Mouse (Mus musculus): Measurements from ENCODE around the gene Atg10. TPM values are rescaled to one million over a fixed set of nuclear protein-coding genes. Genes with fewer than 3 reads are reported as not detected.
A peak's percentile ranks its signal among the peaks of the same experiment; 100 is the strongest.
"Not testable (repeated sequence)": the region's sequence is repeated elsewhere in the genome, so short reads cannot be mapped to it uniquely, and the experiment has no call there.

The Atg10 gene
- 10 to 100 TPM; 20.0 to 21.7 TPM for polyA plus RNA-seq (2017; shearing (Covaris generic))

DNA sequence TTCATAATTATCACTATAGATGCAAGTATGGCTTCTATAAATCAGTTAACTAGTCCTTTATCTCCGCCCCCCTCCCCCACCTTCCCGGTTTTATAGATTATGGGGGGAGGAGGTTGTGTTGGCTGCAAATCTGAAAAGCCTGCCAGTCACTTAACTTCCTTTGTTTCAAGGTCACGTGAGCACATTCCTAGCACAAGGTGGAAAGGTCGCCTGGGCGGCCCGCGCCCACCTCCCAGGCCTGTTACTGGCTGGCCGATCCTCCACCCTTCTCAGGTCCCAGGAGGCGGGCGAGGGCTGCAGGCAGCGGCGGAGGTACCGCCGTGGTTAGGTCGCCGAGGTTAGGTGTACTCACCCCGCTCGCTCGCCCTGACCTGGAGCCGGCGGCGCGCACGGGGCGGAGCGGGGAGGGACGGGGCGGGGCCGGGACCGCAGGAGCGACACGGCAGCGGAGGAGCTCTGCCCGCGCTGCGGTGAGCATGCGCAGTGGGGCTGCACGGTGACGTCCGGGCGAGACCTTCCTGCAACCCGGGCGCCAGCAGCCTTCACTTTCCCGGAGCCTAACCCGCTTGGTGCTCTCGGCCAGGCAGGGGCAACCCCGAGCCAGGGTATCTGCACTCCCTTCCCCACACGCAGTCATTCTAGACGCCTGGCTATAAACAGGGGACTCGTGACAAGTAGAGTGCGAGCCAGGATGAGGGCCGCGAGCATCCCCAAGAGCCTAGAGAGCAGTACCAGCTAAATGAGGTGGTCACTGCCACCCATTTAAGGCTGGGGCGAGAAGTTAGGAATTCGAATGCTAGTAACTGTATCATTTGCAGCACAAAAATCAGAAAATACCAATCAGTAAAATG lies at the start of gene Atg10:
TSS of gene Atg10 (minus strand) at position 382 of the 851 bp plus-strand sequence.
- peak; percentile 83 for ATAC-seq

DNA sequence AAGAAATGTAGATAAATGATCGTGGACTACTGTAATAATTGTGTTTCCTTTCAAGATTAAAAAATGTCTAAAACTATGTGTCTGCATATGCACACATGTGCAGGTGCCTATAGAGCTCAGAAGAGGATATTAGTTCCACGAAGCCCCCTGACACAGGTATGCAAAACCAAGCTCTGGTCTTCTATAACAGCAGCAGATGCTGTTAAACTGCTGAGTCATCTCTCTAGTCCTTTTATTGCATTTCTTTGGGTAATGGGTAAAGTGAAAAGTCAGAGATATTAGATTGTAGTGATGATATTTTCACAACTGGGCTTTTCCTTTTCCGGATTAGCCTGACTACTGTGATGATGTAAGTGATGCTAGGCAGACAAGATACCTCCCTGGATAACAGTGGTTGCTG lies 28.6 kb upstream of the Atg10 start:
- no peak for ATAC-seq

DNA sequence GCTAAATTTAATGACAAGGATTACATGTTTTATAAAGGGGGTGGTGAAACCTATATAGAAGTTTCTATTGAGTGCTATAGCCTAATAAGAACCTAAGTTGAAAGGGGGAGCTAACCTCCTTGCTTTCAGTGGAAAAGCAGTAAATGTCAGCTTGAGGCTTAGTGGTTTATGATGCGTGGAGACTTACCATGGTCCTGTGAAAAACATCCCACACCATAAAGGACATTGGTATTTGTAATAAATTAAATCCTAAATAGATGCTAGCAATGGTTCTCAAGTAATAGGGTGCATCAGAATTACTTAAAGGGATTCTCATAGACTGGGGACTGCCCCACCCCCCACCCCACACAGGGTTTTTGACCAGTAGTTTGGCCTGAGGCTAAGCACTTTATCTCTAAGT lies 27.9 kb upstream of the Atg10 start:
- ATAC-seq, result no peak

DNA sequence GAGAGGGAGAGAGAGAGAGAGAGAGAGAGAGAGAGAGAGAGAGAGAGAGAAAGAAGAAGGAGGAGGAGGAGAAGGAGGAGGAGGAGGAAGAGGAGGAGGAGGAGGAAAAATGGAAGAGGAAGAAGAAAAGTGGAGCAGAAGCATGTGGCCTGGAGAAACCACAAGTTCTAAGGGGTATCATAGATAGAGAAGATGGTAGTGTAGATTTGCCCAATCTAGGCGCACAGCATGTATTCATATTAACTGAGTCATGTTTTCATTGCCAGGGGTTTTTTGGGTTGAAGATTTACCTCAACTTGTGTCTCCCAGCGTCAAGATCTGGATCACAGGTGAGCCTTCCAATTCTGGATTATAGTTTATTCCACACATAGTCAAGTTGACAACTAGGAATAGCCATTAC lies 26.3 kb upstream of the Atg10 start:
- not testable (repeated sequence) for ATAC-seq

DNA sequence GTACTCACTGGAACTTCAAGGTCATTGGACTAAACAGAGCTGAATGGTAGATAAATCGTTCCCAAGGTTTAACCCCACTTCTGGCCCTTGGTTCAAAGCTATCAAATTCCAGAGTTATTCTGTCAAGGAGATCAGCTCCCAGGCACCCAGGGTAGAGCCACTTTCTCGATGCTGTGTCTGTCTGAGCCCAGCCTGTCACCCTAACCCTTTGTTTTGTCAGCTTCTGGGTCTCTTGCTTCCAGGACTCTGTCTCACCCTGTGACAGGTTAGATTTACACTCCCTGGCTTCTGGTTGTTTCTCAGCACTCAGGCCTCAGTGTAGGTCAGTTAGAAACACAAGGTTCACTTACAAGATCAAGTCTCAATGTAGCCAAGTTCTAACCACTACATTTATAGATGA lies 22.7 kb upstream of the Atg10 start:
- no peak for ATAC-seq

DNA sequence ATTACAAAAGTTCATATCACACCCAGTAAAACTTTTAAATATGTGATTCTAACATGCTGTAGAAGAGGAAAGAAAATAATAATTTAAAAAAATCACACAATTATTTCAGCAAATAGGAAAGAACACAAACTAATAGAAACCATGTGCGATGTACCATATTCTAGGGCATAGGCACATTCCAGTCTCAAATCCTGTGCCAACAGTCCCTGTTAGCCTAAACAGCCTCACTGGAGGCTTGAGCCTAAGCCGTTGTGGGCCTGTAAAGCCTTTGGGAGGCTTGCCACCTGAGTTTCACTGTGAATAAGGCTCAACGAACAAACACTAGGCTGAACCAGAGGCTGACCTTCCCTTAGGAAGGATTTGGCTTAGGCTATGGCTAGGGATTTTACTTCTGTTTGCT lies 14.2 kb upstream of the Atg10 start:
- ATAC-seq, result no peak

DNA sequence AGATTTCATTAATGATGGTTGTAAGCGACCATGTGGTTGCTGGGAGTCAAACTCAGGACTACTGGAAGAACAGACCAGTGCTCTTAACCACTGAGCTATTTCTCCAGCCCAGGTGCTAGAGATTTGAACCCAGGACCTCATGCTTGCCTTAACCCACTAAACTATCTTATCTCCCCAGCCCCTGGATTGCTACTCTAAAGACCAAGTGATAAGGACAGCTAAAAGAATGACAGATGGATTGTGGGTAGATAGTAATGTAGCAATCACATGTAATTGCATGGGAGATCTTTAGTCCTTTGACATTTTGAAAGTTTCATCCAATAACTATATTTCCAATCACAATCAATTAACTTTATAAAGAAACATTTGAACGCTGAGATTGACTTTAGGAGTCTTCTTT lies 13.1 kb upstream of the Atg10 start:
- ATAC-seq, result no peak

DNA sequence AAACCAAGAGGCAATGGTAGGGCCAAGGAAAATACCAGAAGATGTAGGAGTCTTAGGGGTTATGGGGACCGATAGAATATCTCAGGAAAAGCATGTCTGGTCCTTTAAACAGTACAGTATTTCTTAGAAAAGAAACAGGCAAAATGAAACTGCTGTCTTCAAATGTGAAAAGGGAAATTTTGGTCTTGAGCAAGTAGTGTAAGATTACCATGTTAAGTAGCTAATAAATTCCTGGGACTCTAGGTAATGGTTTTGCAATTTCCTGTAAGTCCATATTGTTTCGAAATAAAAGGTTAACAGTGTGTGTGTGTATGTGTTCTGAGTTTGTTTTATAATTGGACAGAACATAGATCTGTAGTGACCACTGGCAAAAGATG lies 658 bp upstream of the Atg10 start:
- peak; percentile 16 for ATAC-seq

DNA sequence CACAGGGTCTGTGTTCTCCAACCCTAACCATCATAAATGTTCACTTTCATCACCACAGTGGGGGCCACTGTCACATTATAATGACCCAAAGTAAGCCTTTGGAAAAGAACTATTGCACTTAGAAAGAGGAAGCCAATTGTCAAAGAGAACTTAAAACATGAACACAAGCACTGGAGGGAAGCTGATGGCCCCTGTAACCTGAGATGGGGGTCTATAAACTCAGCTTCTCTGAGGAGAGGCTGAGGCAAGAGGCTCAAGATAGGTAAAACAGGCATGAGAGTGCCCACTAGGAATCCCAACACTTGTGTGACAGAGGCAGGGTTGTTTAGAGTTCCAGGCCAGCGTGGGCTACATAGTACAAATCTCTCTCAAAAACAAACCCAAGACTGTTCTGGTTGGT lies 705 bp downstream of the Atg10 start:
- peak; percentile 4 for ATAC-seq

DNA sequence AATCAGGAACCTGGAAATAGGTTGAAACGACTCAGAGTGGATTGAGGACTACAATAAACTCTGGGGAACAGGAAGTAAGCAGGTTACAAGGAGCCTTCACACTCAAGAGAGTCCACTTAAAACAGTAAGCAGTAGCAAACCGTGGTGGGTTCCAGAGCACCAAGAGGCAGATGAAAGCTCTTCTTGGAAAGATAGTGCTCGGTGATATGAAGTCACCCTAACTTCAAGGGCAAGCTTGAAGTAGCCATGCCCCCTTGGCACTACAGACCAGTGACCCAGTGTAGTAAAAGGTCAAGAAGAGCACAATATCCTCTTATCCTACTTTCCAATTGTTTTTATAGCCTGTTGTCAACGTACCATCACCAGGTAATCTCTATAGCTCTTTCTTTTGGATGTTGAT lies 2.1 kb downstream of the Atg10 start:
- no peak for ATAC-seq

DNA sequence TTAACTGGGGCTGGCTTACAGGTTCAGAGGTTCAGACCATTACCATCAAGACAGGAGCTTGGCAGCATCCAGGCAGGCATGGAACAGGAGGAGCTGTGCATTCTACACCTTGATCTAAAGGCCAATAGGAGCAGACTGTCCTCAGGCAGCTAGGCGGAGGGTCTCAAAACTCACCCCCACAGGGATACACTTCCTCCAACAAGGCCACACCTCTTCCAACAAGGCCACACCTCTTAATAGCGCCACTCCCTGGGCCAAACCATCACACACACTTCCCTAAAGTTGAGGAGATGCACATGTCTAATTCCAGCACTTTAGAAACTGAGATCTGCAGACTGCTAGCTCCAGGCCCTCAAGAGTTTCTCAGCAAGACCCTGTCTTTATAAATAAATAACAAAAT lies 6.1 kb downstream of the Atg10 start:
- ATAC-seq, result no peak

DNA sequence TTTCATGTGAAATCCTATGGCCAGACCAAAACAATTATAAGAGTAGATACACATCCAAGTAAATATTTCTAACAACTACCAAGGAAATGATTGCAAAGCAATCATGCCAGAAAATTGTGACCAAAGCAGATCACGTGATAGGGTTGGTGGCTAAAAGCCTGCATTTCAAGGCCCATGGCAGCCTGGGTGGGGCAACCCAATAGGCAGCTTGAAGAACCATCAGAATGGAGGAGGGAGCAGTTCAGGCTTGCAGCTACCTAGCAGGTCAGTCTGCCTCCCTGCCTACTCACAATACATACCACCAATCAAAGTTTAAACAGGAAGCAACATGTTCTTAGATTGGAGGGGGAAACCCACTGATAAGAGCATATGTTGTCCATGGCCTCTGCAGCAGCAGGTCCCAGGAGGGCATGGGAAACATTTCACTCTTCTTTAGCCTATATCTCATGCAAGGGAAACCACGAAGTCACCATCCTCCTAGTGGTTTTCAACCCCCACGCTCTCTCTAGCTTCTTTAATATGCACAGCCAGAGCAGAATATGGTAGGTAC lies 7.0 kb downstream of the Atg10 start:
- peak; percentile 77 for ATAC-seq

DNA sequence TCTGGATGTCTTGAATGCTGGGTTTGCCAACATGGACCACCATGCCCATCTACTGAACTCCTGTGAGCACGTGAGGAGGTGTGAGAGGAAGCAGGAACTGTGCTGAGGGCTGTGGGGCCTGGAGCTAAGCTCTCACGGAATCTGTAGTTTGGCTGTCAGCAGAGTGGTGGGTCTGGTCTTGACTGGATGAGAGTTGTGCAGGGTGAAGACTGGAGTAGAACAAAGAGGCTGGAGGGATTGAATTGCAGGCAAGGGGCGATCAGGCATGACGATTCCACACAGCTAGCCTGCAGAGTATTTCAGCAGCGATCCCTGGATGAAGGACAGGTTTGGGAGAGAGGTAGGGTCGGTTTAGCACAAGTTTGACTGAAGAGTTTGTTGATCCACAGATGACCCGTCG lies 10.8 kb downstream of the Atg10 start:
- ATAC-seq, result no peak

DNA sequence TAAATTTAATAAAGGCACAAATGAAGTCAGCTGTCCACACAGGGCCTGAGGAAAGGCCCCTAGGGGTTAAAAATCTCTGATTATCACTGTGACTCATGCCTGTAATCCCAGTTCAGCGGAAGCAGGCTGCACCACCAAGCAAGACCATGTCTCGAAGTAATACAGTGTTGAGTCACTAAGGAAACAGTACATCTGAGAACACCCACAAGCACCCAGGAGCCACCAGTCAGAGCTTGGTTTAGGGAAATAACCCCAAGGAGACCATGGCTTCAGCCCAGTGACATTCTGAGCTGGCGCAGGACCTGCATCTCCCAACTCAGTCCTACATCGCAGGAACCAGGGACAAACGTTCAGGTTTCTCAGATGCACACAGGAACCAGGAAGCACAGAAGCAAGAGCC lies 17.5 kb downstream of the Atg10 start:
- ATAC-seq, result peak; percentile 58

DNA sequence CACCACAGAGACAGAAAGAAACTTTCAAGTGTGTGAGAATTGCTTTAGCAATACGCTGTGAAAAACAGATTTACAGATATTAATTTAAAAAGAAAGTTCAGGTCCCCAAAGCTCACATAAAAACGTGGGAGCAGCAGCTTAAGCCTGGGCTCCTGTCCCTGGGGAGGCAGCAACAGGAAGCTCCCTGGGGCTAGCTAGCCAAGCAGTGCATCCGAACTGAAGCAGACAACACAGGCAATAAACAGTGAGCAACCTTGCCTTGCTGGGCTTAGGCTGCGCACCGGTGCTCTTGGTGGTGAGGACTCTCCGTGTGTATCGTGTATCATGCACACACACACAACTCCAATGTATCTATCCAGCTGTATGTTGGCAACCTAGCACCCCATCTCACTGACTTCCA lies 21.2 kb downstream of the Atg10 start:
- ATAC-seq, result no peak

DNA sequence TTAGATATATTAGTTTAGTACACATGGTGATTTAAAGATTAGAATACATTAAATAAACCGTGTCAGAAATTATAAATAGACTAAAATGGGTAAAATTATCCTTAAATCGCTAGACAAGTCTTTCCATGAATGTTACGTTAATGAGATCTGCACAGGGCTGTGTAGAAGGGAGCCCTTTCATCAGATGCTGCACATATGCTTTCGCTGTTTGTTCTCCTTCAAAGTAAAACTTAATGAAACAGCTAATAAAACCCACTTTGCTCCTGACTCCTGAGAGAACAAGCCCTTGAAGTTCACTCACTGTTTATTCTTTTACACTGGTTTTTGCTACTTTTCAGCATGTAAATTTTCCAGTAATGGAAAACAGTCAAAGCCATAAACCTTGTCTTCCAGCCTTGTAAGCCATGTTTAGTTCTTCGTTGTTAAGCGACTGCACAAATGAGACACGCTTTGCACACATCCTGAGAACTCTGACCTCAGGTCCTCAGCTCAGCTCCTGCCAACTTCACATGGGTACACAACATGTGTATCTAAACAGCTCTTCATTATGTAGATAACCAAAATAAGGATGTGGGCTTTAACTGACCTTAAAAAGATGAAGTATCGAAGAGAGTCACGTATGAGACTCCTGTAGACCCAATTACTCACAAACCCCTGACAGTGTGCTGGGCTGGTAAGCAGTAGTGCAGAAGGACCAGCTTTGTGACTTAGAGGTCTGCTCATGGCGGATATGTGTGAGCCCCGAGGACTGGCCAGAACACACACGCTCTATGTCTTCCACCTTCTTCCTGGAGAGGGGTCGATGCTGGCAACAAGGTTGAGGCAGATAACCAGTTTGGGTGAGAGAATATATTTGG lies 36.2 kb downstream of the Atg10 start:
- no peak for ATAC-seq

DNA sequence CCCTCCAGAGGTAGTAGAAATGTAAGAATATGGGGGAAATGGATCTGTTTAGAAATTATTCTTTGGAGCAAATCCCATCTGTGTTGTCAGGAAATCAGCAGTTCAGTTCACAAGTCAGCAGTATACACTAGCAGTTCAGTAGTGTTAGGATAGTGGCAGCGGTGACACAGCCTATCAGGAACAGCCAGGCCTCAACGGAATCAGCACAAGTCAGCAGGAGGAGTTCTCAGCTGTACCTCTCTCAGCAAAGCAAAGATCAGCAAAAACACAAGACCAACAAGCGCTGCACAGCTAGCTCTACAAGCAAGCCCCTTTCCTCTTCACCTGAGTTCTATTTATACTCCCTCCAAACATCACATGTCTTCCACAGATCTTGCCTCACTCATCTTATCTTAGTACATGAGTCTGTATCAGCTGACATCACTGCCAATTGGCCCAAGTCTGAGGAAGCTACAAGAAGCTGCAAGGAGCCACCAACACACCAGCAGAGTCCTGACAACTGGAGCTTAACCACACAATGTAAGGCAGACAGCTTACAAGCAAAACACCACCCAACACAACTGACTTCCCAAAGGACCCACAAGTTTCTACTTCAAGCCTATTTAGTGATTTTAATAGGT lies 38.4 kb downstream of the Atg10 start:
- no peak for ATAC-seq

DNA sequence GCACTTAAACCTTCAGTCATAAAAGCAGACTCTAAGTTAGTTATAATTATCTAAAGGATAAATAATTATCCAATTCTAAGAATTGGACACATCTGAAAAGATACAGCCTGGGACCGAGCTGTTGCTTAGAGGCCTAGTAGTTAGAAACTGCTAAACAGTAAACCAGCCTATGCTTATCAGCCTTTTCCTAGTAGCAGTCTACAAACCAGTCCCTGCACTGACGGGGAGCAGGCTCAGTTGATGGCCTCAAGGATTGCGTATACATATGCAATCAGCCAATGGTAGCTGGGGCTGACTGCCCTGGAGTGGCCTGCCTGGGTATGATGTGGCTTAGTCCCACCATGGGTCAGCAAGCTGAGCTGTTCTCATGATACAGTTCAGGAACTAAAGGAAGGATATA lies 39.5 kb downstream of the Atg10 start:
- ATAC-seq, result no peak

DNA sequence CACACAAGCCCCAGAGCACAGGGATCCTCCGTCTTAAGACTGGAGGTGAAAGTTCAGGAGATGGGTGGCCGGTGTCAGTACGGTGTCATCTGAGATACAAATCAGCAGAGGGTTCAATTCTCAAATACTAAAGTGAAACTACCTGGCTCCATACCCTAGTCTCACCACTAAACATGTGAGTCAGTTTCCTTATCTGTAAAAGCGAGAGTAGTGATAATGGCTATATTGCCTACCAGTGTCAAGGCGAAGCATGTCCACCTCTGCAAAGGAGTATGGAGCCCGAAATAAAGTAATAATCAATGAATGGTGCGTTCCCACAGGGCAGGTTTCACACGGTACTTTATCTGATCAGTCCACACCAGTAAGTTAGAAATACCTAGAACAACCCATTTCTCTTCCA lies 43.4 kb downstream of the Atg10 start:
- ATAC-seq, result peak; percentile 51

DNA sequence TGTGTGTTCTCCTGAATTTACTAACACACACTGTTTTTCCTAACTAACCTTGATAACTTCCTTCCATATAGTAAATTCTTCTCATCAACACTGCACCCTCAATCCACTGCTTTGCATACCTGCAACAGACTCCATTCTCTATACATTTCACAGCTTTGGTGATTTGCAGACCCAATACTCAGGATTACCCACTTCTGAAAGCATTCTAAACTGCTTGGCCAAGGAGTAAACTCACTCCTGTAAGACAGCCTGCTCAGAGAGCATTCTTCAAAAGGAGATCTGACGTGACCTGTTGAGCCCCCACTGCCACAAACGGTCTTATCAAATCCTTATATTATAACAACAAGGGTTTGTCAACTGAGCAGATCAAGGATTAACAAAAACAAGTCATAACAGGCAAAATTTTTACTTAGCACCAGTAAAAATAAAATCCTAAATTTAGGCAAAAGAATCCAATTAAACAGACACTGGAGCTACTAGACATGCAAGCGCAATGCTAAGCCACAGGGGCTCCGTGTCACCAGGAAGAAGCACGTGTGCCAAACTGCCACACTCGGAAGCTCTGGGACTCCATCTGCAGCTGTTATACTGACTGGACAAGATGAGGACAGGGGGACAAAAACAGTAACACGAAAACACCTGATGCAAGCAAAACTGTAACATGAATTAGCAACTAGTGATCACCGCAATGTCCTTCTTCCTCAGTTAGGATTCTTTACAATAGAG lies 44.4 kb downstream of the Atg10 start:
- ATAC-seq, result no peak

DNA sequence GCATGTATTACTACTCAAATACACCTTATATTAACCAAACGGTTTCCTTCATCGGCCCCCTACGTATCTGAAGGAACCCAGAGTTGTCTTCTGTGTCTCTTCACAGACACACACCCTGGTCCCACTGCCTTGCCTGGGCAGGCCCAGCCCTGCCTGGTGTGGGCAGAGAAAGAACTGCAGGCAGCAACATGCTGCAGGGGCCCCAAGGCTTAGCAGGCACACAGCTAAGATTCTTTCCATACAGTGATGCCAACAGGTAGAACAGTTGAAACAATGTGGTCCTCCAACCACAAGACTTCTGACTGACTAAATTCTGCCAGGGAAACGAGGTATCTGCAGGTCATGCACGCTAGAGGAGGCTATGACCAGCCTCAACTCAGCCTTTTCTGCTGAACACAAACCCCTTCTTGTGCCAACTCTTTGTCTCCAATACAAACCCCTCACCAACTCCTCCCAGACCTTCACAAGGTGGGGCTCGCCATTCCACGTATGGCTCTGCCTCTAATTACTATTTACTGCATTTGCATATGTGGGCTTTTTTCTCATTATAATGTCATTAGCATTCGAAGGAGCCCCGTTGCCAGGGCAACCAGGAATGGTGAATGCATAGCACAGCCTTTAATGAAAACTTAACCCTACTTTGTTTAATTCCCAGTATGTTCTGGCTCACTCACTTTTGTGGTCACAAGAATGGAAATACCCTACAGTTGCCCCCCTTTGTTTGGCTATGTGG lies 45.2 kb downstream of the Atg10 start:
- peak; percentile 79 for ATAC-seq

DNA sequence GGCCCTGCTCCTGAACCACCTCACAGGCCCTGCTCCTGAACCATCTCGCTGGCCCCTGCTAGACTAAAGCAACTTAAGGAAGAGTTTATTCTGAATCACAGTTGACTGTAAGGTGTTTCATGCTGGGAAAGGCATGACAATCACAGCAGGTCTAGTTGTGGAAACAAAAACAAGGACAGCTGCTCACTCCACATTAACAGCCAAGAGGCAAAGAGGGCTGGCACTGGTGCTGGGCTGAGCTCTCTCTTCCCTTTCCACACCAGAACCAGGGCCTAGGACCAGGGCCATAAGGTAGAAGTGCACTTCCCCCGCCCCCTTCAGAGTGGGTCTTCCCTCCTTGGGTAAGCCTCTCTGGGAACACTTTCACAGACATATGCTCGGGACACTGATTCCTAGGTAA lies 48.4 kb downstream of the Atg10 start:
- no peak for ATAC-seq

Data from CD4-positive, CD25-positive, alpha-beta regulatory T cell, adult 4 months (primary cell).